Mouse (Mus musculus): ENCODE measurements around the gene Amot.

Amot gene

DNA sequence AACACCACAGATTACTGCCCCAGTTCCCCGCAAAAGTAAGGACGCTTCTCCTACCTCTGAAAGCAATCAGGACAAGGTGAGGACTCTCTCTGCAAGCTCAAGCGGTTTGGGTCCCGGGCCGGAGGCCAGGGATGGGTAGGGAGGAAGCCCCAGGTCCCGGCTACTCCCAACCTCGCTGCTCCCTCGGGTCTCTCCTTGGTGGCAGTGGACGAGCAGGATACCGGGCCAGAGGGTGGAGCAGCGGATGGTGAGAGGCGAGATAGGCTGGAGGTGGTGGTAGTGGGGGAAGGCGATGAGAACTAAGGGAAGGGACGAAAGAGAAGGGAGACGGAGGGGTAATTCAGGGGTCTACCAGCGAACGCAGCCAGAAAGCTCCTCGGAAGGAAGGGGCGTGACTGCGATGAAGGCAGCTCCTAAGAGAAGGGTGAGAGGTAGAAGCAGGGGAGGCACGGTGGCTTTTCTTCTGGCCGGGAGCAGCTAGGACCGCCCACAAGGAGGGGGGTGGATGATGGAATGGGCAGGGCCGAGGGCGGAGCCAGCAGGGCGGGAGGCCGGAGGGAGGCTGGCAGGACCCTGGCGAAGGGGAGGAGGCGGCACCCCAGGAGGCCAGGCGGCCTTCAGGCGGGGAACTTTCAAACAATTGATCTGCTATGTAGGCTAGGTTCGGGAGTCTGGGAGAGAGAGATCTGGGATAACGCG lies at the start of gene Amot:
Gene Amot, minus strand, starts transcription at position 465 of the 699 bp plus-strand sequence.
- DNase-seq (ENCODE audit: low read depth, low spot score) = peak; percentile 66

- no peak for DNase-seq (ENCODE audit: low read depth, low spot score)
These were observed 40.1 kb upstream of the Amot start for GRCm38 (mm10) chrX:145545060-145545459.

- no peak for DNase-seq (ENCODE audit: low read depth, low spot score)
These were observed 38.9 kb upstream of the Amot start for GRCm38 (mm10) chrX:145543602-145544490.

DNA sequence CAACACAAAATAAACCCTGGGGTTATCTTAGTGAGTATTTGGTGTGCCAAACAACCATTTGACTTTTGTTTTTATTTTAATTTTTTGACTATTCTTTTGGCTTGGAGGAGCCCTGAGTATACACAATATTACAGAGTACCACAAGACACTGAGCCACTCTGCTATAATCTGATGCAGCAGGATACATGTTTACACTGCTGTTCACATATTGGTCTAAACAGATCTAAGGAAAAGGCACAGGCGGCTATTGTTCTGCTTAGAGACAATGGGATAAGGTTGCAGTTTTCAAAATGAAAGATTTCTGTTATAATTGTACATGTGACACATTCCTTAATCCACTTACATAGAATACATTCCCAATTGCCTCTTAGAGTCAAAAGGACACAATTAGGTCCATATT lies 36.1 kb upstream of the Amot start:
- no peak for DNase-seq (ENCODE audit: low read depth, low spot score)

GRCm38 (mm10) chrX:145540321-145540720 lies 35.3 kb upstream of the Amot start:
- DNase-seq (ENCODE audit: low read depth, low spot score) = no peak

- DNase-seq (ENCODE audit: low read depth, low spot score) = no peak
These were observed 24.6 kb upstream of the Amot start for GRCm38 (mm10) chrX:145529602-145530001.

GRCm38 (mm10) chrX:145516322-145517066 lies 11.5 kb upstream of the Amot start:
- no peak for DNase-seq (ENCODE audit: low read depth, low spot score)

GRCm38 (mm10) chrX:145515498-145516158 lies 10.6 kb upstream of the Amot start:
- DNase-seq (ENCODE audit: low read depth, low spot score) = no peak

- no peak for DNase-seq (ENCODE audit: low read depth, low spot score)
These were observed 5.7 kb upstream of the Amot start for GRCm38 (mm10) chrX:145510675-145511074.

DNA sequence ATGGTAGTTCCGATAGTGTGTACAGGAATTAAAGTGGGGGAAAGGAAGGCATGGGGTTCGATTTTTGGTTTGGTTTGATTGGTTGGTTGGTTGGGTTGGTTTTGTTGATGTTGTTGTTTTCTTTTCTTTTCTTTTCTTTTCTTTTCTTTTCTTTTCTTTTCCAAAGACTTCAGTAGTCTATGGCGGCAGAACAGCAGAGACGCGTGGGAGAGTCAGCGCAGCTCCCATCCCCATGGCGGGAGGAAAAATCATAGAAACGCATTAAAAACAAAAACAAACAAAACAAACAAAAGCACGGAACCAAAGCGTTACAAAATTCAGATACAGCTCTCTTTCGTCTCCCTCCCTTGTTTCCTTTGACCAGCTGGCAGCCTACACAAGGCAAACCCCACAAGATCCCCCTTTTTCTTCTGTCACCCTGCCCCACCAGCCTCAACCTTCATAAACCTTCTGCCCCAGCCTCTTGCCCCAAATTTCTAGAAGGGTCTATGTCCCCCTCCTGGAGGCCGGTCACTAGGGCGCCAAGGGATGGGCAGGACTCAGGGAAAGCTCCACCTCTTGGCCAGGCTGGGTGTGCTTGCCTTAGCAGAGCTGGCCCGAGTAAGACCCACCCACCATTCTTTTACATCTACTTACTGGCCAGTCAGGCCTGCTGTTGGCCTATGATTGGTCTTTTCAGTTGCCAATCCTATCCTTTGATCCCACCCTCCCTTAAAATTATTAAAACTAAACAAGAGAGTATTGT lies 648 bp upstream of the Amot start:
- DNase-seq (ENCODE audit: low read depth, low spot score) = peak; percentile 70

- no peak for DNase-seq (ENCODE audit: low read depth, low spot score)
These were observed 3.2 kb downstream of the Amot start for GRCm38 (mm10) chrX:145501666-145502355.

DNA sequence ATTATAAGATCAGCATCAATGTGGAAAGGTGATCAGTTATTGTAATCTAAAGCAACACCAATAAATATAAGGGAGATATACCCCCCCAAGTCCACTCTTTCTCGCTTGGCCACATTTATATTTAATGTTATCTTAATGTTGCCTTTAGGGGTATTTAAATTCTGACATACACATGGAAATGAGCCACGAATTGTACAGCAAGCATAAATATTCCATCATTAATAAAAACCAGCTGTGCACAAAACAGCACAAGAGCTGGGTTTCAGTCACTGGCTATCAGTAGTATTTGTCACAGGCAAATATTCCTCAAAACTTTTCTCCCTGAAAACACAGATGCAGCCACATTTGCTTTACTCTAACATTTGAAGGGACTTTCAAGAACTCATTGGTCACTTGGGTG lies 5.9 kb downstream of the Amot start:
- DNase-seq (ENCODE audit: low read depth, low spot score) = no peak

- no peak for DNase-seq (ENCODE audit: low read depth, low spot score)
These were observed 6.3 kb downstream of the Amot start for GRCm38 (mm10) chrX:145498691-145499090.

DNA sequence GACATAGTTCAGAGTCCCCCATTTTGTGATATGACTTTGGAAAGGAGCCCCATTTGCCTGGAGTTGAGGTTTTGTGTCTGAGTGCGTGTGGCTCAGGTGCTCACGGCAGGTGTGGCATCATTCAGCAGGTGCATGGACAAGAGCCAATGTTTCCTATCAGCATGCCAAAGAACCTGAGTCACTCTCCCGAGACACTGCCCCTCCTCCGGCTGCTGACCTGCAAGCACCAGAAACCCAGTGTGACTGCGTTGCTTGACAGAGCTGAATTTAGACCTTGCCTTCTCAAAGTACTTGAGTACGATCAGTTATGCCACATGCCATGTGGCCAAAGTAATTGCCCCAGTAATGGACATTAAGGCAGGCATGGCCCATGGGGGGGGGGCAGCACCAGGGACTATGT lies 7.5 kb downstream of the Amot start:
- DNase-seq (ENCODE audit: low read depth, low spot score) = peak; percentile 21

- DNase-seq (ENCODE audit: low read depth, low spot score) = peak; percentile 60
These were observed 9.6 kb downstream of the Amot start for GRCm38 (mm10) chrX:145495381-145495780.

DNA sequence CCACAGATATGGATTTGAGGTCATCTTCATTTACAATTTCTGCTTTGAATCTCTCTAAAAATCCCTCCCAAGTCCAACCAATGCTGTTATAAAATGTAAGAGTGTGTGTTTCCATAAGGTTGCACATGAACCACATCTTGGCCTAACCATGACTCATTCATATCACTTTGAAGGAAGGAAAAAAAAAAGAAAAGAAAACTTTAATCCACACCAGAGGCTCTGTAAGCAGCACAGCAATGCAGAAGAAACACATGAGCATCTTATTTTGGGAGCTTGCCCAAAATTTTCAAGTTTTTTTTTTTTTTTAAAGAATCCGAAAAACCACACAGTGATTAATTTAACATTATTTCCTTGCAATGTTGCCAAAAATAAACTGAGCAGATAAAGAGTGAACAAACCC lies 14.2 kb downstream of the Amot start:
- no peak for DNase-seq (ENCODE audit: low read depth, low spot score)

- no peak for DNase-seq (ENCODE audit: low read depth, low spot score)
These were observed 14.6 kb downstream of the Amot start for GRCm38 (mm10) chrX:145490417-145490816.

- DNase-seq (ENCODE audit: low read depth, low spot score) = no peak
These were observed 15.0 kb downstream of the Amot start for GRCm38 (mm10) chrX:145489950-145490349.

GRCm38 (mm10) chrX:145485495-145485894 lies 19.5 kb downstream of the Amot start:
- DNase-seq (ENCODE audit: low read depth, low spot score) = no peak

DNA sequence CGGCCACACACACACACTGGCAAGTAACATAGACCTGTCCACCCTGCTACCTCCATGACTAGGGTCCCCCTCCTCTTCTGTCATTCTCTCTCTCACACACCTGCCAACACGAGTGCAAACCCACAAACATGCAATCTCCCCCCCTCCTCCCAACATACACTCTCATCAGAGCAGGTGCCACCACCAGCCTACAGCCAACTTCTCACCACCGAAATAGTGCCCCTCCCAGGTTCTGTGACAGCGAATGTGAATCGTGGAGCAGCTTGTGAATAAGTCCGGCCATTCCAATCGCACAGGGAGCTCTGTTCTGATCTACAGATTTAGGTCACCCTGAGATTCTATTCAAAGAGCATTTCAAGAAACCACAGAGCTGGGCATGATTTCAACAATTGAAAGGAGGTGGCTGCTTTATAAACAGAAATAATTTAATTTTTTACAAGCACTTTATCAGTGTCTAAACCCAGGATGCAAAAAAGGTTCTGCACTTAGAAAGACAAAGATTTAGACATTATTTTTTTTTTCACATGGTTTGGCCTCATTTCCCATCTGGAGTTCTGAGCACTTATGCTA lies 21.4 kb downstream of the Amot start:
- no peak for DNase-seq (ENCODE audit: low read depth, low spot score)

Measured in skeletal muscle tissue, adult 2 months (tissue).